In genomic region chr9:23119811-23120210, GRCm38 (mm10) we compare ENCODE assay signal across 29 mouse cellular contexts.
A peak's percentile ranks its signal among the peaks of the same experiment; 100 is the strongest.
DNase-seq lines count a peak whose midpoint lies in the region; ATAC-seq and TF ChIP-seq lines count a peak whose summit lies in the region.
"Had no signal": no experiment of that assay in that cellular context is flagged by ENCODE, and none has a peak within 500 bp of the region (broad histone marks: within the 10 kb centered on the region; RNA-seq: fewer than 3 reads in every experiment).

No protein-coding gene starts in this region.

- no peak overlapping the region for H3K4me2 ChIP-seq in kidney, embryonic 16.5 days (replicated peaks; ENCODE audit: low read depth, low read length)
- H3K4me2 ChIP-seq: embryonic facial prominence, embryonic 13.5 days; forebrain, embryonic 15.5 days; heart, embryonic 12.5 days; hindbrain, embryonic 13.5 days; limb, embryonic 12.5 days; liver, embryonic 13.5 days; midbrain, embryonic 15.5 days; neural tube, embryonic 15.5 days; stomach, embryonic 15.5 days had no signal

- no peak overlapping the region for H3K4me3 ChIP-seq in kidney, adult 2 months (ENCODE audit: insufficient read depth, low read depth, low read length)
- H3K4me3 ChIP-seq in kidney, embryonic 16.5 days (ENCODE audit: low read length), result no peak overlapping the region
- H3K4me3 ChIP-seq: embryonic facial prominence, embryonic 13.5 days; forebrain, embryonic 10.5 days; forebrain, embryonic 15.5 days; heart, embryonic 12.5 days; hindbrain, embryonic 13.5 days; limb, embryonic 12.5 days; liver, embryonic 13.5 days; midbrain, embryonic 10.5 days; midbrain, embryonic 15.5 days; neural tube, embryonic 15.5 days; stomach, embryonic 15.5 days had no signal

- TF ChIP-seq CTCF in kidney, adult 2 months (conservative IDR thresholded peaks at IDR 0.05; ENCODE audit: insufficient read depth, insufficient read length, low read depth, low read length), result no peak

- H3K4me1 ChIP-seq in kidney, adult 2 months (ENCODE audit: control insufficient read depth, insufficient read depth, low read length), result no peaks in the 10 kb centered on the region
- no peaks in the 10 kb centered on the region; the same call in 1 of the 2 replicates for H3K4me1 ChIP-seq in kidney, embryonic 16.5 days (ENCODE audit: insufficient read depth, low read length)
- H3K4me1 ChIP-seq: forebrain, embryonic 15.5 days; hindbrain, embryonic 13.5 days; liver, embryonic 13.5 days; midbrain, embryonic 10.5 days; midbrain, embryonic 15.5 days; neural tube, embryonic 15.5 days; stomach, embryonic 15.5 days had no signal

- 37% methylated on average over 4 of the region's 4 CpGs for WGBS in kidney, adult 2 months
- WGBS in kidney, embryonic 16.5 days, result 73% methylated on average over 4 of the region's 4 CpGs

- ATAC-seq in kidney, embryonic 16.5 days (ENCODE audit: low FRiP score, low TSS enrichment), result peak; percentile 67; the same call in 1 of the 2 replicates
- ATAC-seq: forebrain, embryonic 15.5 days; intestine, embryonic 16.5 days; midbrain, embryonic 15.5 days had no signal

- no peak overlapping the region; the same call in 1 of the 2 replicates for H3K27ac ChIP-seq in kidney, adult 2 months (ENCODE audit: insufficient read depth, low read depth, low read length)
- no peak overlapping the region for H3K27ac ChIP-seq in kidney, embryonic 16.5 days (ENCODE audit: low read length)
- H3K27ac ChIP-seq: embryonic facial prominence, embryonic 13.5 days; forebrain, embryonic 10.5 days; forebrain, embryonic 15.5 days; hindbrain, embryonic 13.5 days; limb, embryonic 12.5 days; liver, embryonic 13.5 days; midbrain, embryonic 10.5 days; midbrain, embryonic 15.5 days; neural tube, embryonic 15.5 days; stomach, embryonic 15.5 days had no signal

- no peak for TF ChIP-seq POLR2A in kidney, adult 2 months (IDR thresholded peaks at IDR 0.05; ENCODE audit: low read depth, low read length)

- H3K9me3 ChIP-seq in kidney, embryonic 16.5 days (ENCODE audit: low read length), result no peaks in the 10 kb centered on the region
- H3K9me3 ChIP-seq: embryonic facial prominence, embryonic 13.5 days; forebrain, embryonic 10.5 days; forebrain, embryonic 15.5 days; G1E; heart, embryonic 12.5 days; hindbrain, embryonic 13.5 days; limb, embryonic 12.5 days; liver, embryonic 13.5 days; midbrain, embryonic 10.5 days; midbrain, embryonic 15.5 days; neural tube, embryonic 15.5 days; stomach, embryonic 15.5 days had no signal

- H3K9ac ChIP-seq in kidney, embryonic 16.5 days (replicated peaks; ENCODE audit: low read length), result no peak overlapping the region
- H3K9ac ChIP-seq: embryonic facial prominence, embryonic 13.5 days; forebrain, embryonic 15.5 days; heart, embryonic 12.5 days; hindbrain, embryonic 13.5 days; limb, embryonic 12.5 days; liver, embryonic 13.5 days; midbrain, embryonic 15.5 days; neural tube, embryonic 15.5 days; stomach, embryonic 15.5 days had no signal

- no peaks in the 10 kb centered on the region for H3K36me3 ChIP-seq in kidney, adult 2 months (ENCODE audit: control insufficient read depth, insufficient read depth, low read length)
- no peaks in the 10 kb centered on the region for H3K36me3 ChIP-seq in kidney, embryonic 16.5 days (ENCODE audit: insufficient read depth, low read length)
- H3K36me3 ChIP-seq: embryonic facial prominence, embryonic 13.5 days; forebrain, embryonic 10.5 days; forebrain, embryonic 15.5 days; G1E; heart, embryonic 12.5 days; hindbrain, embryonic 13.5 days; limb, embryonic 12.5 days; liver, embryonic 13.5 days; midbrain, embryonic 10.5 days; midbrain, embryonic 15.5 days; neural tube, embryonic 15.5 days; stomach, embryonic 15.5 days had no signal

- H3K27me3 ChIP-seq in kidney, adult 2 months (replicated peaks; ENCODE audit: control insufficient read depth, insufficient read depth, low read length), result no peaks in the 10 kb centered on the region
- H3K27me3 ChIP-seq in kidney, embryonic 16.5 days (ENCODE audit: insufficient read depth, low read length), result no peaks in the 10 kb centered on the region
- H3K27me3 ChIP-seq: embryonic facial prominence, embryonic 13.5 days; forebrain, embryonic 15.5 days; heart, embryonic 12.5 days; hindbrain, embryonic 13.5 days; limb, embryonic 12.5 days; liver, embryonic 13.5 days; midbrain, embryonic 15.5 days; neural tube, embryonic 15.5 days; stomach, embryonic 15.5 days had no signal

- DNase-seq in kidney, adult 11 months, result peak; percentile 19
- no peak for DNase-seq in kidney, adult 18-20 months
- DNase-seq in kidney, adult 2 months, result peak; percentile 63
- peak; percentile 35 to 45 for DNase-seq in kidney, postnatal 36 days
- DNase-seq in ovary, postnatal 10 days (ENCODE audit: low spot score), result no peak
- no peak for DNase-seq in Muller cell, postnatal 12 days (ENCODE audit: inconsistent ontology term)
- DNase-seq: adrenal gland, postnatal 14 days; cerebellum, adult 11-12 months; cerebellum, adult 9-11 months; gastrocnemius, postnatal 25 days; heart, adult 18-20 months; heart, postnatal 4 days; liver, embryonic 13.5 days; lung, adult 2 months; right cerebral cortex, postnatal 25 days; thymus, postnatal 25 days had no signal

Comparison
In these comparisons a context has a peak if more than half of its experiments do, and no peak if none do; other contexts are left out.
1. DNase-seq: peak in kidney, adult 11 months (single experiment), kidney, adult 2 months (single experiment) and kidney, postnatal 36 days (2 of 2); none in kidney, adult 18-20 months (single experiment), ovary, postnatal 10 days (single experiment) and Muller cell, postnatal 12 days (single experiment).